Mouse (Mus musculus) MEL (cell line): ENCODE measurements around the gene Akt1s1. TPM values are rescaled to one million over a fixed set of nuclear protein-coding genes. Genes with fewer than 3 reads are reported as not detected.

ENCODE experiments used
- DNase-seq: peaks from one replicate; pipeline ENCODE4 v3.0.0; 2011; ENCODE audit warnings: low read depth, low spot score
- H3K27ac ChIP-seq: 2 replicates; pipeline ENCODE4 v1.5.1; 2012; ENCODE audit warnings: low read depth, mild to moderate bottlenecking, control low read depth, low read length, moderate library complexity; ENCODE audit not compliant: control insufficient read depth
- H3K27me3 ChIP-seq, 2 experiments: fragments of 150-350 bp in 1 of 2; sonication (generic) in 1 of 2; 2 replicates each; pipeline ENCODE4 v1.6.1; 2012; ENCODE audit warnings: low read length in 2 of 2, mild to moderate bottlenecking in 2 of 2, improper control_type of control experiment in 1 of 2, moderate library complexity in 1 of 2; ENCODE audit not compliant: insufficient read depth in 2 of 2, control insufficient read depth in 1 of 2
- H3K36me3 ChIP-seq, 2 experiments: 2 replicates each; pipeline ENCODE4 v1.6.1; 2012 to 2014; ENCODE audit warnings: low read length in 2 of 2, improper control_type of control experiment in 1 of 2, inconsistent platforms in 1 of 2, mild to moderate bottlenecking in 1 of 2; ENCODE audit not compliant: insufficient read depth in 2 of 2, control insufficient read depth in 1 of 2
- H3K4me1 ChIP-seq, 2 experiments: fragments of 150-350 bp in 1 of 2; sonication (generic) in 1 of 2; 2 replicates each; pipeline ENCODE4 v1.6.1; 2012; ENCODE audit warnings: low read length in 2 of 2, improper control_type of control experiment in 1 of 2, mild to moderate bottlenecking in 1 of 2; ENCODE audit not compliant: insufficient read depth in 2 of 2, control insufficient read depth in 1 of 2
- H3K4me3 ChIP-seq, 2 experiments: fragments of 150-350 bp in 1 of 2; sonication (generic) in 1 of 2; 2 replicates each; pipeline ENCODE4 v1.5.1; 2012; ENCODE audit warnings: low read depth in 2 of 2, low read length in 2 of 2, mild to moderate bottlenecking in 2 of 2, moderate library complexity in 2 of 2, control low read depth in 1 of 2, improper control_type of control experiment in 1 of 2; ENCODE audit not compliant: control insufficient read depth in 1 of 2, insufficient read depth in 1 of 2
- H3K79me2 ChIP-seq: 2 replicates; pipeline ENCODE4 v1.6.1; 2012; ENCODE audit warnings: mild to moderate bottlenecking, low read length, moderate library complexity; ENCODE audit not compliant: control insufficient read depth, poor library complexity, insufficient read depth
- H3K9ac ChIP-seq: 2 replicates; pipeline ENCODE4 v1.6.1; 2012; ENCODE audit warnings: low read depth, mild to moderate bottlenecking, control low read depth, low read length, moderate library complexity; ENCODE audit not compliant: control insufficient read depth, poor library complexity, severe bottlenecking
- H3K9me3 ChIP-seq: fragments of 150-350 bp; sonication (generic); replicated peaks from 2 replicates; pipeline ENCODE4 v1.6.1; 2012; ENCODE audit warnings: mild to moderate bottlenecking, low read length, improper control_type of control experiment, moderate library complexity; ENCODE audit not compliant: insufficient read depth
- EP300 ChIP-seq, 2 experiments: IDR thresholded peaks; 2 replicates each; pipeline ENCODE4 v1.6.1; 2011; ENCODE audit warnings: improper control_type of control experiment in 2 of 2, low read length in 2 of 2, low read depth in 1 of 2, mild to moderate bottlenecking in 1 of 2
- GATA1 ChIP-seq: IDR thresholded peaks from 2 replicates; pipeline ENCODE4 v1.6.1; 2011; ENCODE audit warnings: low read depth, low read length, improper control_type of control experiment
- JUND ChIP-seq: IDR thresholded peaks from 2 replicates; pipeline ENCODE4 v1.6.1; 2011; ENCODE audit warnings: low read depth, mild to moderate bottlenecking, improper control_type of control experiment, low read length
- KAT2A ChIP-seq: conservative IDR thresholded peaks from 2 replicates; pipeline ENCODE4 v1.6.1; 2012; ENCODE audit warnings: low read depth, low read length, improper control_type of control experiment, inconsistent platforms
- MAX ChIP-seq: IDR thresholded peaks from 2 replicates; pipeline ENCODE4 v1.6.1; 2011; ENCODE audit warnings: low read length, improper control_type of control experiment
- MAZ ChIP-seq: IDR thresholded peaks from 2 replicates; pipeline ENCODE4 v1.6.1; 2012; ENCODE audit warnings: low read depth, mild to moderate bottlenecking, inconsistent platforms, low read length, improper control_type of control experiment
- MXI1 ChIP-seq: IDR thresholded peaks from 2 replicates; pipeline ENCODE4 v1.6.1; 2011; ENCODE audit warnings: mild to moderate bottlenecking, low read depth, low read length, improper control_type of control experiment
- MYC ChIP-seq: IDR thresholded peaks from 2 replicates; pipeline ENCODE4 v1.6.1; 2011; ENCODE audit warnings: low read depth, mild to moderate bottlenecking, low read length, improper control_type of control experiment, moderate library complexity
- POLR2A ChIP-seq, 2 experiments: IDR thresholded peaks; 2 replicates each; pipeline ENCODE4 v1.6.1; 2011 to 2012; ENCODE audit warnings: low read length in 2 of 2, mild to moderate bottlenecking in 2 of 2, control low read depth in 1 of 2, improper control_type of control experiment in 1 of 2, low read depth in 1 of 2, moderate library complexity in 1 of 2; ENCODE audit not compliant: control insufficient read depth in 1 of 2, insufficient read depth in 1 of 2, poor library complexity in 1 of 2
- POLR2AphosphoS2 ChIP-seq: IDR thresholded peaks from 2 replicates; pipeline ENCODE4 v1.6.1; 2011; ENCODE audit warnings: low read length, improper control_type of control experiment
- RAD21 ChIP-seq: IDR thresholded peaks from 2 replicates; pipeline ENCODE4 v1.6.1; 2011; ENCODE audit warnings: mild to moderate bottlenecking, low read depth, low read length, improper control_type of control experiment
- SMC3 ChIP-seq: IDR thresholded peaks from 2 replicates; pipeline ENCODE4 v1.6.1; 2011; ENCODE audit warnings: low read depth, low read length, improper control_type of control experiment
- TBP ChIP-seq: IDR thresholded peaks from 2 replicates; pipeline ENCODE4 v1.8.0; 2011; ENCODE audit warnings: low read depth, low read length, improper control_type of control experiment
- UBTF ChIP-seq: IDR thresholded peaks from 2 replicates; pipeline ENCODE4 v1.6.1; 2012; ENCODE audit warnings: low read depth, mild to moderate bottlenecking, inconsistent platforms, low read length, improper control_type of control experiment, moderate library complexity, borderline replicate concordance; ENCODE audit not compliant: insufficient read depth
- USF1 ChIP-seq: IDR thresholded peaks from 2 replicates; pipeline ENCODE4 v1.6.1; 2014; ENCODE audit warnings: low read depth, mild to moderate bottlenecking, inconsistent platforms, low read length, improper control_type of control experiment, moderate library complexity
- ZKSCAN1 ChIP-seq: IDR thresholded peaks from 2 replicates; pipeline ENCODE4 v1.6.1; 2012; ENCODE audit warnings: low read depth, mild to moderate bottlenecking, inconsistent platforms, low read length, improper control_type of control experiment, moderate library complexity
- ZMIZ1 ChIP-seq: IDR thresholded peaks from 2 replicates; pipeline ENCODE4 v1.6.1; 2012; ENCODE audit warnings: low read depth, mild to moderate bottlenecking, inconsistent platforms, low read length, improper control_type of control experiment, moderate library complexity
- ZNF384 ChIP-seq: IDR thresholded peaks from 2 replicates; pipeline ENCODE4 v1.6.1; 2012; ENCODE audit warnings: low read depth, mild to moderate bottlenecking, inconsistent platforms, low read length, improper control_type of control experiment
- polyA plus RNA-seq, 2 experiments: library from polyadenylated mRNA; stranded (reverse) in 1 of 2; unstranded in 1 of 2; fragments of >175 nt in 1 of 2; fragments of >200 nt in 1 of 2; gene quantifications; 2 replicates each; pipeline versions ENCODE4 v1.2.1 to v1.2.4; 2012; ENCODE audit warnings: low replicate concordance in 2 of 2, low read depth in 1 of 2; ENCODE audit not compliant: insufficient read length in 2 of 2, insufficient read depth in 1 of 2, missing spikeins in 1 of 2
- total RNA-seq: library from RNA; depleted of rRNA; stranded (reverse); fragments of 300-350 nt; gene quantifications from 2 replicates; pipeline ENCODE4 v1.2.3, GENCODE M21; 2012

The Akt1s1 gene
- total and polyA plus RNA-seq, 3 experiments, result 37.3 to 71.8 TPM; not detected in 1

DNA sequence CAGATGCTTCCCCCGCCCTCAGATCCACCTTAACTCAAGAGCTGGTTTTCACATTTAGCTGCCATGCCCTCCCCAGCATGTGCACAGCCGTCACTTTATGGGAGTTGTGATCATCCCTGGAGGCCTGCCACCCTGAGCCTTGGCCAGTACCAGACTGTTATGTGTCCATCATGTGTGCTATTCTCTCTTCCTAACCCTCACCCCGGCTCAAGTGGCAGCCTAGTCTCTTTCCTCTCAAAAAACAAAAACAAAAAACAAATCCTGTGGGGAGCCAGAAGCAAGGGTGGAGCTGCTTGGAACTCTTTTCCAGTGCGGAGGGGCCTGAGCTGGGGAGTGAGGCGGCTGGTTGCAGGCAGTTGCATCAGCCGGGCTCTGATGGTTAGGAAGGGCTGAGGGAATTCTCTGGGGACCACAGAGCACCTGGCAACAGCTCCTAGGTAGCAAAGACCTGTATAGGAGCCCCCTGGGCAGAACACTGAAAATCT is 30.0 kb upstream of the Akt1s1 start (continued):
- TF ChIP-seq ZNF384 (0 out of 2 replicates have a peak, but pooled peaks have one; percentile 35), JUND (peak; percentile 52; the same call in 1 of the 2 replicates), MAZ (peak; percentile 92; the same call in 1 of the 2 replicates), USF1 (no peak), POLR2A (IDR thresholded peaks at IDR 0.05; ENCODE audit: control insufficient read depth in 1 of 2, insufficient read depth in 1 of 2, low read depth in 1 of 2, low read length in 2 of 2, poor library complexity in 1 of 2) (peak; percentile 46 to 56; a peak in 2 of 4 replicates), RAD21 (no peak), GATA1 (no peak), ZMIZ1 (peak; percentile 36; the same call in 1 of the 2 replicates)

DNA sequence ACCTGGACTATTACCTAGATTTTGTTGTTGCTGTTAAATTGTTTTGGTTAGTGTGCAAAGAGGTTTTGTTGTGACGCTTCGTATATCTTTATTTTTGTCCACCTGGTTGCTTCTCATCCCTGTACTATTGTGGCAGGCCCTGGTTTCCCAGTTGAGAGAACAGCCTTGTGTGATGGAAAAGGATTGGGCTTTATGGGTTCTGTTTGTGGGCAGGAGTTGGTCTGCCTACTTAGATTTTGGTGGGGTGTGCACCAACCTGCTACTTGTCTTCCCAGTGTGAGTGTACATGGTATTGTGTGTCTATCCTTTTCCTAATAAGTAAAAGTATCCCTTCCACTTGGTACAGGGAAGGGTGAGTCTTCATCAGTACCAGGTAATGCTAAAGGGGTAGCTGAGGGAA is 29.4 kb upstream of the Akt1s1 start:
- H3K4me3 ChIP-seq, result peak overlapping the region; percentile 87 to 94
- H3K27ac ChIP-seq, result peak overlapping the region; percentile 94
- H3K9ac ChIP-seq, result peak overlapping the region; percentile 97
- H3K36me3 ChIP-seq, result peaks cover 19 to 64% of the 10 kb centered on the region in 2 experiments
- TF ChIP-seq KAT2A (no peak), POLR2AphosphoS2 (peak; percentile 1; the same call in 1 of the 2 replicates), JUND (no peak), EP300 (IDR thresholded peaks at IDR 0.05; ENCODE audit: low read depth in 1 of 2, low read length in 2 of 2) (no peak), GATA1 (no peak)
- no peak for DNase-seq
- H3K4me1 ChIP-seq, result peaks cover 39 to 58% of the 10 kb centered on the region in 2 experiments
- no peaks in the 10 kb centered on the region for H3K9me3 ChIP-seq
- no peaks in the 10 kb centered on the region for H3K27me3 ChIP-seq
- peaks cover 88% of the 10 kb centered on the region for H3K79me2 ChIP-seq

DNA sequence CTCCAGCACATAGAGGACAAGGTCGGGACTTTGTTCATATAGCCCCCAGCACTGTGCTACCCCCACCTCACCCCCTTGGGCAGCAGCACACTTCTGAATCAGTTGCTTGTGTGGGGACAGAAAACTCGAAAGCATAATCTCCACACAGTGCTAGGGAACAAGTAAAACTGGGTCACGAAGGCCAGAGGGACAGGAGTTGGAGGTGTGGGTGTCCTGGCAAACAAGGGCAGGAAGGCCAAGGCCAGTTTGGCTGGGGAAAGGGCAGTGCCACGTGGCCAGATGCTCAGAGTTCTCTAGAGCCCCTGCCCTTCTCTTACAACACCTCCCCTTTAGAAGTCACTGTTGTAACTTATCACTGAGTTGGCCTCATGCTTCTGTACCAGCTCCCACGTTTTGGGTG is 28.9 kb upstream of the Akt1s1 start:
- H3K4me3 ChIP-seq, result peak overlapping the region; percentile 87 to 94
- peaks cover 19 to 61% of the 10 kb centered on the region in 2 experiments for H3K36me3 ChIP-seq
- H3K9me3 ChIP-seq, result no peaks in the 10 kb centered on the region
- no peak for DNase-seq
- peak overlapping the region; percentile 97 for H3K9ac ChIP-seq
- H3K27ac ChIP-seq, result peak overlapping the region; percentile 94
- peaks cover 92% of the 10 kb centered on the region for H3K79me2 ChIP-seq
- H3K27me3 ChIP-seq, result no peaks in the 10 kb centered on the region
- TF ChIP-seq MAX (no peak), UBTF (no peak), TBP (no peak), SMC3 (no peak), ZKSCAN1 (no peak), USF1 (no peak), MYC (no peak), MXI1 (peak; percentile 60; the same call in 1 of the 2 replicates)
- peaks cover 39 to 56% of the 10 kb centered on the region in 2 experiments for H3K4me1 ChIP-seq
